Mouse (Mus musculus) G1E (cell line): ENCODE measurements around the gene Ralgapa2. TPM values are rescaled to one million over a fixed set of nuclear protein-coding genes. Genes with fewer than 3 reads are reported as not detected.
A peak's percentile ranks its signal among the peaks of the same experiment; 100 is the strongest.

Experiments
- ATAC-seq: 2 replicates; pipeline ENCODE4 v1.8.0; 2016; ENCODE audit warnings: mild to moderate bottlenecking; ENCODE audit not compliant: insufficient number of reproducible peaks, poor library complexity, low FRiP score, severe bottlenecking; ENCODE audit errors: extremely low read depth
- DNase-seq: peaks from one replicate; pipeline ENCODE4 v3.0.0; 2012; ENCODE audit warnings: low spot score
- H3K27me3 ChIP-seq: 2 replicates; pipeline ENCODE4 v1.6.1; 2012; ENCODE audit warnings: mild to moderate bottlenecking, low read length, inconsistent platforms; ENCODE audit not compliant: insufficient read depth
- H3K36me3 ChIP-seq: replicated peaks from 2 replicates; pipeline ENCODE3; 2012; ENCODE audit warnings: mild to moderate bottlenecking, inconsistent platforms
- H3K4me1 ChIP-seq: 2 replicates; pipeline ENCODE4 v1.6.1; 2012; ENCODE audit warnings: low read depth, low read length, inconsistent platforms, mixed read lengths; ENCODE audit not compliant: insufficient read depth
- H3K4me3 ChIP-seq: 2 replicates; pipeline ENCODE4 v1.5.1; 2012; ENCODE audit warnings: low read depth, mild to moderate bottlenecking, inconsistent platforms, low read length, moderate library complexity, mixed read lengths
- H3K9me3 ChIP-seq: replicated peaks from 2 replicates; pipeline ENCODE4 v1.6.1; 2012; ENCODE audit warnings: inconsistent platforms
- CTCF ChIP-seq: IDR thresholded peaks from 2 replicates; pipeline ENCODE4 v1.5.1; 2012; ENCODE audit warnings: low read depth, low read length, inconsistent platforms, mixed read lengths
- GATA1 ChIP-seq: IDR thresholded peaks from 2 replicates; pipeline ENCODE4 v1.6.1; 2012; ENCODE audit warnings: borderline replicate concordance, low read length, inconsistent platforms, mixed read lengths
- GATA2 ChIP-seq: IDR thresholded peaks from 2 replicates; pipeline ENCODE4 v1.6.1; 2012; ENCODE audit warnings: low read depth, low read length, inconsistent platforms, borderline replicate concordance
- POLR2AphosphoS5 ChIP-seq: IDR thresholded peaks from 2 replicates; pipeline ENCODE4 v1.6.1; 2012; ENCODE audit warnings: low read depth, low read length, inconsistent platforms; ENCODE audit not compliant: insufficient replicate concordance
- TAL1 ChIP-seq: conservative IDR thresholded peaks from 2 replicates; pipeline ENCODE4 v1.6.1; 2012; ENCODE audit warnings: low read depth, low read length, inconsistent platforms, mixed read lengths
- polyA plus RNA-seq: library from polyadenylated mRNA; stranded (reverse); fragments of >175 nt; gene quantifications from 2 replicates; pipeline ENCODE4 v1.2.3, GENCODE M21; 2012
- total RNA-seq, 2 experiments: library from RNA; stranded (forward) in 1 of 2; stranded (reverse) in 1 of 2; fragments of 200-1000 nt in 1 of 2; fragments of >200 nt in 1 of 2; fragmentation: Nextera tagmentation in 1 of 2; gene quantifications; 2 replicates each; pipeline ENCODE4 v1.2.3; 2014 to 2017

Ralgapa2 gene
- total and polyA plus RNA-seq, 3 experiments = 8.2 to 25.2 (median 16.2) TPM

DNA sequence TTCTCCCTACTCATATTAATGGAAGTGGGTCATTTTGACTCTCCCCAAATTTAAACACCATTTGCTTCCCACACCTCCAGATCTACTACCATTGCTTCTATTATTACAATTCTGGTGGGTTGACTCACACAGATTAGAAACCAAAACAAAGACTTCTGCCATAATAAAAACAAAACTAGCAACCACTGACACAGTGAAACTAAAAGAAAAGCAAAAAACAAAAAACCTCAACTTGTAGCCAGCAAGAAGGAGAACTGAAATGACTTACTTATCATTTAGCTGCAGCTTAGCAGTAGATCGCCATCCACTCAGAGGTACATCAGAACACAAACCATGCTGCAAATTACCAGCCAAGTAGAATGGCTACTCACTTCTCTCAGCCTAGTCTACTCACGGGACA is 95.9 kb downstream of the Ralgapa2 start:
- TF ChIP-seq CTCF (no peak), TAL1 (no peak), POLR2AphosphoS5 (no peak), GATA2 (no peak), GATA1 (no peak)
- Histone ChIP-seq H3K36me3 (peaks cover 42% of the 10 kb centered on the region), H3K27me3 (no peaks in the 10 kb centered on the region), H3K9me3 (no peaks in the 10 kb centered on the region), H3K4me3 (no peak overlapping the region), H3K4me1 (peaks cover 22% of the 10 kb centered on the region)
- ATAC-seq (no peak), DNase-seq (no peak)

DNA sequence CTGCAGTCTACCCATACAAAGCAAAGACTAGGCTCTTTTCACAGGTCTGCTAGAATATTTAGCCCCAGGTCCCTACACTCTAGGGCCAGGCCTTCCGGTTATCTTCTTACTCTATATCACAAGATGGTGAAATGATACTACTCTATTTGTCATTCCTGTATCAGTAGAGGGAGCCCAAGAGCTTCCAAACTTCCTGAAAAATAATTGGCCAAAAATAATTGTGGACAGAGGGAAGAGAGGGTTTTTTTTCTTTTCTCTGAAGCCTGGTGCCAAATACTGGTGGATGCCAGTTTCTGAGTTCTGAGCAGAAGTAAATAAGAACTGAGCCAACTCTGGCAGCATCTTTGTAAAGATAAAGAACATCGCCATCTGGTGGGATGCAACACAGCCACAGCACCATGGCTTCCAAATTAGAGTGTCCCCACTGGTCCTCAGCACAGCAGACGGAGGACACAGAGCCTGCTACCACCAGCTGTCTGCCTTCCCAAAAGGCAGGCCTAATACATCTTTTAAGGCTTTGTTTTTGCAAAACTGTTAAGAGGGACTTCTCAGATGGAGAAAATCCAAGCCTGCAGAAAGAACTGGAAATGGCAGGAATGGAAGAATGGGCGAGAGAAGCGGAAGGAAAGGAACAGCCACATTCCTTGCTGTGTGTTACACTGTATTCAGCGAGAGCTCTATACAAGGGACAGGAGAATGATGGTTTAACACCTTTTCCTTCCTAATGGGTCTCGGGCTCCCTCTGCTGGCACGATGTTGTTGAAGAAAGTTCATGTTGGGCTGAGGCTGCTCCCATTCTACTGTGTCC is 97.5 kb downstream of the Ralgapa2 start:
- 0 out of 2 replicates have a peak, but pooled peaks have one; percentile 32 for TF ChIP-seq CTCF
- TF ChIP-seq GATA2 = no peak
- Histone ChIP-seq H3K4me1 (peaks cover 22% of the 10 kb centered on the region), H3K36me3 (peaks cover 43% of the 10 kb centered on the region), H3K4me3 (no peak overlapping the region), H3K9me3 (no peaks in the 10 kb centered on the region), H3K27me3 (no peaks in the 10 kb centered on the region)
- DNase-seq (no peak), ATAC-seq (0 out of 2 replicates have a peak, but pooled peaks have one; percentile 35)

DNA sequence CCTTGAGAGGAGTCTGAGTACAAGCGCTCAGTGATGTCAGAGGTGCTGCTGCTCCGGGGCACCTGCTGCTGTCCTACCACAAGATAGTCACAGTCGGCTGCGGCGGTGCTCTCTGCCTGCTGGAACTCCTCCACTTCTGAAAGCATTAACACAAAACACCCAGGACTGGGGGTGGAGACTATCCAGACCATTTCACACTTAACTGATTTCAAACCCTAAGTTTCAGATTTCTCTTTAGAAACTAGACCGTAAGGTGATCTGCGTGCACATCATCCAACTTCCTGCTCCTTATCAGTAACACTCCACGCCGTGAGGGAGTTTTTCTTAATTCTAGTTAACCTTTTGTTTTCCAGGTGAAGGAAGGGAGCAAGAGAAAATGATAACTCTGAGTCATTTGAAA is 99.4 kb downstream of the Ralgapa2 start:
- Histone ChIP-seq H3K9me3 (no peaks in the 10 kb centered on the region), H3K27me3 (no peaks in the 10 kb centered on the region), H3K4me3 (no peak overlapping the region; the same call in 1 of the 2 replicates), H3K36me3 (peaks cover 37% of the 10 kb centered on the region), H3K4me1 (peaks cover 22% of the 10 kb centered on the region)
- DNase-seq (peak; percentile 9), ATAC-seq (peak; percentile 69)
- TF ChIP-seq CTCF = no peak
- no peak for TF ChIP-seq TAL1
- TF ChIP-seq GATA2 = no peak
- TF ChIP-seq GATA1 = no peak
- TF ChIP-seq POLR2AphosphoS5 = no peak

DNA sequence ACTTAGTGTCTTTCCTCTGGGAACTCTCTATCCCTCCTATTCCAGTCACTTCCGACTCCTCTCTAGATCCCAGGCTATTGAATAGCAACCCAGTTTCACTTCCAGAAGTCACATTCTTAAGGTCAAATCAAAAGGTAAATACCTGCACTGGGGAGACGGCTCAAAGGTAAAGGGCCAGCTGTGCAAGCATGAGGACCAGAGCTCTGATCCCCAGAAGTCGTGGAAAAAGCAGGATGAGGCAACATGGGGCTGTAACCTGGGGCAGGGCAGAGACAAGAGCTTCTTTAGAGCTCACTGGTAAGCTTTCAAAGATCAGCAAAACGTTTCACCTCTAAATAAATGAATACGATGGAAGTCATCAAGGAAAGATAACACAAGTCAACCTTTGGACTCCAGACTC is 100.2 kb downstream of the Ralgapa2 start:
- TF ChIP-seq GATA1 (no peak), GATA2 (no peak)
- no peak overlapping the region for H3K4me3 ChIP-seq
- DNase-seq (no peak), ATAC-seq (no peak)
- no peaks in the 10 kb centered on the region for H3K9me3 ChIP-seq
- H3K36me3 ChIP-seq = peaks cover 37% of the 10 kb centered on the region
- H3K27me3 ChIP-seq = no peaks in the 10 kb centered on the region
- H3K4me1 ChIP-seq = peaks cover 22% of the 10 kb centered on the region

DNA sequence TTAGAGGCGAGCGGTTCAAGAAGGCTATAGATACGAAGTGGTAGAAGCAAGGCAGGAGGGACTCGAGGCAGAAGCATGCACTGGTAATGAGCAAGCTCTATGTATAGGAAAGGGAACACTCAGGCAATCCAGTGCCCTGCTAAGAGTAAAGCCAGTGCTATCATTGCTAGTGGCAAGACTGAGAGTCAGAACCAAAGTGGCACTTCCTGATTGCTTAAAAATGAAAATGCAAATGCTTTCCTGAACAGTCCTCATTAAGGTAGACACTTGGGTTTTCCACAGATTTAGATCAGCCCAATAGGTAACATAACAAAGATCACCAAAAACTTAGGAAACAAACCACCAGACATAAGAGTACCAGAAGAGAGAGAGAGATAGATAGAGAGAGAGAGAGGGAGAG is 105.1 kb downstream of the Ralgapa2 start:
- Histone ChIP-seq H3K9me3 (no peaks in the 10 kb centered on the region), H3K4me1 (peaks cover 3% of the 10 kb centered on the region; the same call in 1 of the 2 replicates), H3K4me3 (no peak overlapping the region), H3K27me3 (no peaks in the 10 kb centered on the region), H3K36me3 (peaks cover 40% of the 10 kb centered on the region)
- DNase-seq (no peak), ATAC-seq (no peak)
- no peak for TF ChIP-seq TAL1
- TF ChIP-seq GATA2 = no peak
- no peak for TF ChIP-seq CTCF
- no peak for TF ChIP-seq POLR2AphosphoS5
- no peak for TF ChIP-seq GATA1

DNA sequence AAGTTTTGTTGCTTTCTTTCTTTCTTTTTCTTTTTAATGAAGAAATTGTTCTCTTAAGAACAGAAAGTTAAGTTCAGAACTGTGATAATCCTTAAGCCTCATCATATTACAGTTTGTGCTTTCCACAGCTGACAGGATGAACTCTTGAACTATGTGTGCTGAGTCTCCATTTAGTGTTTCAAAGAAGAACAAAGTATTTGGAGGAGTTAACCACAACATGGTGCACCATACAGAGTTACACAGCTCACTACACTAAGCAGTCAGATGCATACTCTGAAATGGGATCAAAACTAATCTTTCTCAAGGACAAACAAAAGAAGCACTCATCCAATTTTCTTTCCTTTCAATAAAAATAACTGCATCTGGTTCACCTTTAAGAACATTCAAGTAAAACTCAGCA is 110.6 kb downstream of the Ralgapa2 start:
- no peaks in the 10 kb centered on the region for H3K4me1 ChIP-seq
- ATAC-seq (no peak), DNase-seq (no peak)
- peaks cover 31% of the 10 kb centered on the region for H3K36me3 ChIP-seq
- no peak for TF ChIP-seq GATA2
- no peak for TF ChIP-seq POLR2AphosphoS5
- no peak for TF ChIP-seq GATA1
- TF ChIP-seq TAL1 = no peak
- TF ChIP-seq CTCF = no peak
- H3K9me3 ChIP-seq = no peaks in the 10 kb centered on the region
- no peaks in the 10 kb centered on the region for H3K27me3 ChIP-seq
- H3K4me3 ChIP-seq = no peak overlapping the region

DNA sequence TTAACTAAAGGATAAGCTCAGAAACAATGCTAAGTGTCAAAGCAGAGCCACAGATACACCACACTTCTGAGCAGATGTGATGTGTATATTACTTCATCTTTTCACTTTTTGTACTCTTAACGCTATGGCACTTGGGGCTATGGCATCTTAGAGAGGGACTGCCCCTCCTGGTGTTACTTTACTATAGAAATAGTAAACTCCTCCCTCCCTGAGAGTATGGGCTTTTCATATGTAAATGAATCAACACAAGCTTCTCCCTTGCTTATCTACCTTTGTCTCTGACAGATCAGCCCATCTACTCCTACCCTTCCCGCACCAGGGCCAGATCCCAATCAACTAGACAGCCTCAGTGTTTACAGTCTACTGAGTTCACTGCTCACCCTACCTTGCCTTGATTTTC is 111.4 kb downstream of the Ralgapa2 start:
- Histone ChIP-seq H3K36me3 (peaks cover 25% of the 10 kb centered on the region), H3K27me3 (no peaks in the 10 kb centered on the region), H3K9me3 (no peaks in the 10 kb centered on the region), H3K4me1 (no peaks in the 10 kb centered on the region), H3K4me3 (no peak overlapping the region)
- DNase-seq = no peak
- ATAC-seq = no peak
- TF ChIP-seq CTCF = no peak
- TF ChIP-seq GATA1 = no peak
- TF ChIP-seq GATA2 = no peak
- no peak for TF ChIP-seq POLR2AphosphoS5
- TF ChIP-seq TAL1 = no peak
